Mouse (Mus musculus) macrophage (primary cell): Measurements from ENCODE around the gene Bmt2. TPM values are rescaled to one million over a fixed set of nuclear protein-coding genes. Genes with fewer than 3 reads are reported as not detected.

Experiments used
- H3K27ac ChIP-seq: fragments of 350-480 bp; formaldehyde crosslinking; 2 replicates; pipeline ENCODE4 v1.9.0; 2021
- H3K36me3 ChIP-seq: fragments of 350-480 bp; formaldehyde crosslinking; 2 replicates; pipeline ENCODE4 v1.9.0; 2021; ENCODE audit errors: inconsistent target
- H3K4me3 ChIP-seq: fragments of 350-480 bp; formaldehyde crosslinking; 2 replicates; pipeline ENCODE4 v1.9.0; 2021; ENCODE audit errors: inconsistent target
- H3K79me2 ChIP-seq: fragments of 350-480 bp; formaldehyde crosslinking; 2 replicates; pipeline ENCODE4 v1.9.0; 2021; ENCODE audit errors: inconsistent target
- WGBS: methylation state at CpG from one replicate; pipeline ENCODE4 v1.1.7; 2026; ENCODE audit warnings: inconsistent platforms; ENCODE audit not compliant: missing documents; 5-methylcytosine and 5-hydroxymethylcytosine counted together
- polyA plus RNA-seq: library from polyadenylated mRNA; stranded (reverse); fragments of 250-400 nt; gene quantifications from 3 replicates; pipeline ENCODE4 v1.2.4, GENCODE M21; 2018; ENCODE audit warnings: inconsistent platforms

The Bmt2 gene
- polyA plus RNA-seq, 1 experiment from 2014 or later, result 18.9 TPM

- Histone ChIP-seq H3K79me2 (peaks cover 53% of the 10 kb centered on the region), H3K4me3 (peak overlapping the region; percentile 79), H3K27ac (peak overlapping the region; percentile 84), H3K36me3 (peaks cover 5% of the 10 kb centered on the region; the same call in 1 of the 2 replicates)
- WGBS, result 27% methylated on average over 13 of the region's 15 CpGs
These were observed 70.7 kb downstream of the Bmt2 start for GRCm38 (mm10) chr6:13606921-13607620.

- H3K79me2 ChIP-seq, result peaks cover 56% of the 10 kb centered on the region
- peak overlapping the region; percentile 79 for H3K4me3 ChIP-seq
- peaks cover 5% of the 10 kb centered on the region; the same call in 1 of the 2 replicates for H3K36me3 ChIP-seq
- peak overlapping the region; percentile 84 for H3K27ac ChIP-seq
- 10% methylated on average over 4 of the region's 4 CpGs for WGBS
These were observed 71.4 kb downstream of the Bmt2 start for GRCm38 (mm10) chr6:13606394-13606793.

GRCm38 (mm10) chr6:13603134-13603533 lies 74.6 kb downstream of the Bmt2 start:
- H3K79me2 ChIP-seq, result peaks cover 88% of the 10 kb centered on the region
- WGBS, result 89% methylated on average over 6 of the region's 6 CpGs
- H3K4me3 ChIP-seq, result no peak overlapping the region
- H3K36me3 ChIP-seq, result peaks cover 5% of the 10 kb centered on the region; the same call in 1 of the 2 replicates
- H3K27ac ChIP-seq, result no peak overlapping the region

- Histone ChIP-seq H3K79me2 (peaks cover 96% of the 10 kb centered on the region), H3K27ac (peak overlapping the region; percentile 68), H3K4me3 (no peak overlapping the region), H3K36me3 (peaks cover 5% of the 10 kb centered on the region; the same call in 1 of the 2 replicates)
- 1% methylated on average over 6 of the region's 6 CpGs for WGBS
These were observed 76.2 kb downstream of the Bmt2 start for GRCm38 (mm10) chr6:13601587-13601986.

- H3K27ac ChIP-seq, result no peak overlapping the region
- no peak overlapping the region for H3K4me3 ChIP-seq
- 79% methylated on average over 7 of the region's 7 CpGs for whole genome bisulfite sequencing
- peaks cover 96% of the 10 kb centered on the region for H3K79me2 ChIP-seq
- H3K36me3 ChIP-seq, result peaks cover 24% of the 10 kb centered on the region
These were observed 79.4 kb downstream of the Bmt2 start for GRCm38 (mm10) chr6:13598239-13598923.

- no peak overlapping the region for H3K4me3 ChIP-seq
- 94% methylated on average over 3 of the region's 4 CpGs for WGBS
- peaks cover 70% of the 10 kb centered on the region for H3K36me3 ChIP-seq
- H3K79me2 ChIP-seq, result peaks cover 94% of the 10 kb centered on the region
- H3K27ac ChIP-seq, result no peak overlapping the region
These were observed 84.9 kb downstream of the Bmt2 start for GRCm38 (mm10) chr6:13592729-13593345.

GRCm38 (mm10) chr6:13586560-13586959 lies 91.2 kb downstream of the Bmt2 start:
- Histone ChIP-seq H3K27ac (no peak overlapping the region), H3K36me3 (peaks cover 55% of the 10 kb centered on the region), H3K79me2 (peaks cover 79% of the 10 kb centered on the region), H3K4me3 (no peak overlapping the region)
- 83% methylated on average over 2 of the region's 2 CpGs for WGBS

- peaks cover 75% of the 10 kb centered on the region for H3K79me2 ChIP-seq
- H3K27ac ChIP-seq, result no peak overlapping the region
- no peak overlapping the region for H3K4me3 ChIP-seq
- peaks cover 55% of the 10 kb centered on the region for H3K36me3 ChIP-seq
- 91% methylated on average over 8 of the region's 8 CpGs for WGBS
These were observed 91.6 kb downstream of the Bmt2 start for GRCm38 (mm10) chr6:13586154-13586553.

- peaks cover 61% of the 10 kb centered on the region for H3K79me2 ChIP-seq
- H3K4me3 ChIP-seq, result no peak overlapping the region
- peaks cover 55% of the 10 kb centered on the region for H3K36me3 ChIP-seq
- no peak overlapping the region for H3K27ac ChIP-seq
- 83% methylated on average over 6 of the region's 6 CpGs for WGBS
These were observed 93.0 kb downstream of the Bmt2 start for GRCm38 (mm10) chr6:13584788-13585187.

GRCm38 (mm10) chr6:13582075-13582474 lies 95.7 kb downstream of the Bmt2 start:
- Histone ChIP-seq H3K27ac (no peak overlapping the region), H3K79me2 (peaks cover 34% of the 10 kb centered on the region), H3K36me3 (peaks cover 54% of the 10 kb centered on the region; the same call in 1 of the 2 replicates), H3K4me3 (no peak overlapping the region)
- WGBS, result 100% methylated on average over 1 of the region's 1 CpGs

Other genes with a start within 250 kb of the Bmt2 start
- gene Tmem168, start 69.9 kb downstream of the Bmt2 start, polyA plus RNA-seq, result 40.2 to 49.2 TPM (median 46.4 TPM) in 3 replicates
- 2.0 to 3.1 TPM (median 2.0 TPM) in 3 replicates for gene Gpr85, start 162.0 kb upstream of the Bmt2 start, polyA plus RNA-seq
- gene 2610001J05Rik, start 193.6 kb upstream of the Bmt2 start, polyA plus RNA-seq, result 63.4 to 125 TPM (median 90.9 TPM) in 3 replicates